Mouse (Mus musculus) gastrocnemius, adult 18-20 months (tissue): ENCODE measurements at regions not wholly inside any gene's neighbourhood (a gene's known extent, or its start where the extent isn't known, plus 50 kb on each side); places are given as distances from the start of the nearest gene placed in this dataset.

Source experiments
- DNase-seq: peaks from one replicate; pipeline ENCODE4 v3.0.0; 2021; ENCODE audit warnings: low spot score

DNA sequence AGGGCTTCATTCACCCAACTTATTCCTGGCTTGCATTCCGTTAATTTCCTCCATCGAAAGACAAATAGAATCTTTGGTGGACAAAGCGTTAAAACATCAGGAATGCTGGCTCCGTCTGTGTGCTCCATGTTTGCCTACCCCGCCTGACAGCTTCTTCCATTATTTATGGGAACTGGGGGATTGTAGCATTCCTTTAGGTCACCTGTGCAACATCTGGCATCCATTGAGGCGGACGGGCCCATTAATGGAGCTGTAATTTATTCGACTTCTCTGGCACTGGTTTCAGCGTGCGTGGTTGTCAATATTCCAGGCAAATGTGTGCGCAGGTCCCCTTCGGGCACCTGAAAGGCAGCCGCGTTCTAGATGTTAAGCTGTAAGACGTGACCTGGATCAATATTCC is 196.9 kb downstream of the Thbs2 start:
- DNase-seq, result no peak

GRCm38 (mm10) chr17:14493751-14494320 is 200.2 kb downstream of the Thbs2 start:
- no peak for DNase-seq

DNA sequence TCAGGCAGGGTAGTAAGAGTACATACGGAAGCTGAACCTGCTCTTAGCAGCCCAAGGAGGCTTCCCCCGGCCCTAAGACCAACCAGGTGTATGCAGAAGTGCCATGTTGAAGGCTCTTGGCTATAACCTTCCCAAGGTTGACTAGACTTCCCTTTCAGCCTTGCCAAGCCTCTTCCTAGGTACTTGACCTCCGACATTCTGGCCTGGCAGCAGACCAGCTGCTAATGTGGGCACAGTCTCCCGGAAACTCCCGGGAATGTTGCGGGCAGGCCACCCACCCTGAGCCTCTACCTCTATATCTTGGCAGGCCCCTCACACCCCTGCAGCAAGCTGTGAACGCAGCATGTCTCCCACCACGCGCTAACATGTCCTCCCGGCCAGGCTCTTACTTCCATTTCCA is 201.1 kb downstream of the Thbs2 start:
- no peak for DNase-seq

DNA sequence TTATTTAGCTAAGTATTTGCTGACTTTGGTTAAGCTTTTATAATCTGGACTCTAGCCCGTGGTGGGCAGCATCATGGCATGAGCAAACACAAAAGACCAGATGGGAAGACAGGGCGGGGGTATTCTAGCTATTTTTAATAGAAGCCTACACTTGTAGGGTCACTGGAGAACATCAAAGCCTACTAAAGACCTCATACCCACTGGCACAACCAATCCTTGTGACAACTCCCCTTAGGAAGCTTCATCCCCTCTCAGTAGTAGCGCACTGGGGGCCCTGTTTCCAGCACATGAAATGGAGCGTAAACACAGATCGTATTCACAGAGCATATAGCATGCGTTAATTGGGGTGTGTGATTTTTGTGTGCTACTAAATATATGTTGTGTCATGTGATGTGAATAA is 202.4 kb downstream of the Smoc2 start:
- no peak for DNase-seq

GRCm38 (mm10) chr17:14478938-14479505 is 199.7 kb downstream of the Smoc2 start:
- no peak for DNase-seq

DNA sequence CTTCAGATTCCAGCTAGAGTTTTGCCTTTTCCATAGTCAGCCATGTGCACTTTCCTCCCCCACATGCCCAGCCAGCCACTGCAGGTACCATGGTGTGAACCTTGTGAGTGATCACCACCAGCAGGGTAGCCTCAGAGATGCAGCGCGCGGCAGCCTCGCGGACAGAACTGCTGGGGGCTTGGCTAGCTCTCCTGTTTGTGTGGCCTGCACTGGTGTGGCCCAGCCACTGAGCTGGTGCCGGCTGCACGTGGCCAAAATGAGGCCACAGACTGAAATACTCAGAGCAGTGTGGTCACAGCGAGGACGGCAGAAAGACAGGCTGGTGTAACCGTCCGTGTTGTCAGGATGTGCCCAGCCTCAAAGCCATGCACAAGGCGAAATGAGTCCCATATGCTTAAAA is 197.4 kb downstream of the Smoc2 start:
- DNase-seq, result no peak

GRCm38 (mm10) chr17:14475778-14476647 is 196.7 kb downstream of the Smoc2 start:
- DNase-seq, result no peak

DNA sequence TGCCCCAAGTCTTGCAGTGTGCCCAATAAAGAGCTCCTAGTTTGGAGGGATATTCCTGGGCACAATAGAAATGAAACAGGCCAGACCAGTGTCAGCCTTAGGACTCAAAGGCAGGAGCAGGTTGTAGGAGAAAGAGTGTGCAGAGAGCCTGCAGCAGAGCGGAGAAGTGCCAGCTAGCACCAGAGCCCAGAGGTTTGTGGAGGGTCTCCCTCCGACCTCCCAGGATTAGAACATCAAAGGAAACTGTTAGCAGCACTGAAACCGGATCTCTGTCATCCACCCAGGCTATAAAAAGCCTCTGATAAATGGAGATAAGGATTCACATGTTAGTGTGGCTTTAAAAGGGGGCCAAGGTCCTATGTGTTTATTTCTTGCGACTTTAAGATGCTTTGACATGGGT is 196.0 kb downstream of the Smoc2 start:
- DNase-seq, result no peak

GRCm38 (mm10) chr17:14468754-14469488 is 189.6 kb downstream of the Smoc2 start:
- no peak for DNase-seq

DNA sequence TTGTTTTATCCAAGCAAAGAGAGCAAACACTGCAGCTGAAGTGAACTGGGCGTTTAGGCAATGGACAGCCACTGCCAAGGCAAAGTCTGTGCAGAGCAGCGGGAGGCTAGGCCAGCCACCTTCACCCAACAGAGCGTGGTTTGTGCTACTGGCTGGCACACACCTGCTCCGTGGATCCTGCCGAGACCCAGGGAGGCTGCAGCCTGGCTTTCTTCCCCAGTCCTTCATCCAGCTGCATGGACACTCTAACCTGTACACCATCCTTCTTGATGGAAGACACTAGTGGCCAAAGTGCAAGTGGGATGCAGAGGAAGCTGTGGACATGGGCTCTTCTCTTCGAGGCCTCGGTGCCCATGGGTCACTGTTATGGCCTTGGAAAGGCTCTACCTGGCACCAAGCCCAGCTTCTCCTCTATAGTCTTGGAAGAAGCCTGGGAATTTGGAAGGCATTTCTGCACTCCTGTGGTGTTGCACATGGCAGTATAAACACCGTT is 176.0 kb downstream of the Smoc2 start:
- no peak for DNase-seq
